Mouse (Mus musculus): ENCODE data around the gene Hoxa4. TPM values are rescaled to one million over a fixed set of nuclear protein-coding genes. Genes with fewer than 3 reads are reported as not detected.

Hoxa4 gene
- total and polyA plus RNA-seq, 3 experiments: 0.19 TPM; not detected in 2

GRCm38 (mm10) chr6:52220003-52220864, 28.7 kb upstream of the Hoxa4 start:
- H3K9me3 ChIP-seq (replicated peaks; ENCODE audit: low read length): peaks cover 20% of the 10 kb centered on the region
- in situ Hi-C loops (cut with MboI; ENCODE audit: low pct_ligation_motif_present, low pct_unique_long_range_greater_than_20kb, low sequenced_read_pairs): loop anchor here (10.0 to 25.0 kb wide), 3 partner anchors 208 to 1005 kb away; partner anchors contain the start of gene Skap2
- TF ChIP-seq POLR2A (IDR thresholded peaks at IDR 0.05; ENCODE audit: low read depth, low read length) (no peak), NELFE (IDR thresholded peaks at IDR 0.05; ENCODE audit: low read depth, low read length) (no peak), CTCF (conservative IDR thresholded peaks at IDR 0.05 in 1 of 2, IDR thresholded peaks at IDR 0.05 in 1 of 2; ENCODE audit: low read depth in 2 of 2, low read length in 2 of 2) (no peak), USF1 (IDR thresholded peaks at IDR 0.05; ENCODE audit: low read depth, low read length) (no peak), MAX (IDR thresholded peaks at IDR 0.05; ENCODE audit: low read length) (no peak), PAX5 (IDR thresholded peaks at IDR 0.05; ENCODE audit: low read length) (no peak), EP300 (IDR thresholded peaks at IDR 0.05; ENCODE audit: low read length) (no peak), MEF2A (IDR thresholded peaks at IDR 0.05; ENCODE audit: borderline replicate concordance, low read depth, low read length) (no peak)
- no peak overlapping the region for H3K27ac ChIP-seq (ENCODE audit: insufficient read depth, low read depth)
- H3K79me2 ChIP-seq (replicated peaks; ENCODE audit: control insufficient read depth, extremely low read depth, insufficient read depth, poor library complexity, severe bottlenecking): no peaks in the 10 kb centered on the region
- H3K27me3 ChIP-seq (replicated peaks): no peaks in the 10 kb centered on the region
- dilution Hi-C loops (cut with MboI; ENCODE audit: extremely low pct_ligation_motif_present, extremely low pct_unique_long_range_greater_than_20kb, low sequenced_read_pairs): no loop called here
- H3K9ac ChIP-seq (ENCODE audit: insufficient read depth, low read depth): no peak overlapping the region
- no peak for DNase-seq (ENCODE audit: extremely low read depth)
- no peak overlapping the region for H3K4me3 ChIP-seq (replicated peaks in 1 of 3; ENCODE audit: low read depth in 2 of 3, low read length in 2 of 3, poor library complexity in 1 of 3)
- no peak overlapping the region for H3K4me2 ChIP-seq (ENCODE audit: insufficient read depth, low read depth, poor library complexity, severe bottlenecking)
- H3K4me1 ChIP-seq (ENCODE audit: control insufficient read depth in 1 of 2, insufficient read depth in 2 of 2): peaks cover 0 to 13% of the 10 kb centered on the region in 2 experiments; a peak in 2 of 4 replicates
- H3K36me3 ChIP-seq (replicated peaks in 1 of 2; ENCODE audit: control insufficient read depth in 1 of 2, insufficient read depth in 1 of 2, low read length in 1 of 2): no peaks in the 10 kb centered on the region

- no peak overlapping the region for H3K4me2 ChIP-seq (ENCODE audit: insufficient read depth, low read depth, poor library complexity, severe bottlenecking)
- in situ Hi-C loops (cut with MboI; ENCODE audit: low pct_ligation_motif_present, low pct_unique_long_range_greater_than_20kb, low sequenced_read_pairs) (loop anchor here (10.0 to 25.0 kb wide), 2 partner anchors 207 to 355 kb away; partner anchors contain the start of gene Skap2), dilution Hi-C loops (cut with MboI; ENCODE audit: extremely low pct_ligation_motif_present, extremely low pct_unique_long_range_greater_than_20kb, low sequenced_read_pairs) (no loop called here)
- H3K4me3 ChIP-seq (replicated peaks in 1 of 3; ENCODE audit: low read depth in 2 of 3, low read length in 2 of 3, poor library complexity in 1 of 3): no peak overlapping the region
- no peaks in the 10 kb centered on the region for H3K36me3 ChIP-seq (replicated peaks in 1 of 2; ENCODE audit: control insufficient read depth in 1 of 2, insufficient read depth in 1 of 2, low read length in 1 of 2)
- peaks cover 0 to 13% of the 10 kb centered on the region in 2 experiments; a peak in 2 of 4 replicates for H3K4me1 ChIP-seq (ENCODE audit: control insufficient read depth in 1 of 2, insufficient read depth in 2 of 2)
- H3K9me3 ChIP-seq (replicated peaks; ENCODE audit: low read length): peaks cover 20% of the 10 kb centered on the region
- no peaks in the 10 kb centered on the region for H3K79me2 ChIP-seq (replicated peaks; ENCODE audit: control insufficient read depth, extremely low read depth, insufficient read depth, poor library complexity, severe bottlenecking)
- TF ChIP-seq NRF1 (IDR thresholded peaks at IDR 0.05; ENCODE audit: low read depth, low read length) (no peak), USF1 (IDR thresholded peaks at IDR 0.05; ENCODE audit: low read depth, low read length) (no peak), SMC3 (IDR thresholded peaks at IDR 0.05; ENCODE audit: low read depth, low read length) (no peak), RAD21 (IDR thresholded peaks at IDR 0.05; ENCODE audit: low read depth, low read length) (no peak), ZKSCAN1 (IDR thresholded peaks at IDR 0.05; ENCODE audit: borderline replicate concordance, low read depth, low read length) (no peak), MXI1 (IDR thresholded peaks at IDR 0.05; ENCODE audit: low read depth, low read length) (no peak), SIN3A (IDR thresholded peaks at IDR 0.05; ENCODE audit: low read length) (no peak), RCOR1 (conservative IDR thresholded peaks at IDR 0.05; ENCODE audit: low read depth, low read length) (no peak)
- H3K27me3 ChIP-seq (replicated peaks): no peaks in the 10 kb centered on the region
- no peak overlapping the region for H3K9ac ChIP-seq (ENCODE audit: insufficient read depth, low read depth)
- no peak overlapping the region for H3K27ac ChIP-seq (ENCODE audit: insufficient read depth, low read depth)
- DNase-seq (ENCODE audit: extremely low read depth): no peak
Measured at GRCm38 (mm10) chr6:52219234-52219942, 27.8 kb upstream of the Hoxa4 start.

Measured in CH12.LX (cell line).